Mouse (Mus musculus) left cerebral cortex, adult 8-10 months (tissue): Measurements from ENCODE around the gene Sec13. TPM values are rescaled to one million over a fixed set of nuclear protein-coding genes. Genes with fewer than 3 reads are reported as not detected.

Experiments
- DNase-seq, 2 experiments: peaks; one replicate each; pipeline ENCODE4 v3.0.0; 2022; ENCODE audit warnings: low spot score in 2 of 2
- total RNA-seq, 4 experiments: library from RNA; stranded (reverse); gene quantifications; 2 replicates each; pipeline ENCODE4 v1.2.4; 2022

Gene Sec13
- total RNA-seq, 4 experiments from 2014 or later: 62.3 to 72.8 (median 68.6) TPM

DNA sequence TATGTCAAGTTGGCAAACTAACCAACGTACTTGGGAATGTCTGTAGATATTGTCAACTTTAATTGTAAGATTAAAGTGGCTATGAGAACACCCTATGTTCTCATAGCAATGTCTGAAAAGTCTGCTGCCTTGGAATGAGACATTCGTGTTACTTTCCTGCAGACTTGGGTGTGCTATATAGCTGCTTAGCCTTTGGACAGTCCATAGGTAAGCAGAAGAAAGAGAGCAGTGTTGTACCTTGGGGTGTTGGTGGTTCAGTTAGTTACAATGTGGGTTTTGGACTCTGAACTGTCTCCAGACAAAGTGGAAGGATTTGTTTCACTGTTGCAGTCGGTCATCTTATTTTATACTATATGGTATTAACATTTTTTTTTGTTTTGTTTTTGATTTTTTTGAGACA lies 27.8 kb downstream of the Sec13 start:
- no peak for DNase-seq

- no peak for DNase-seq
These were observed 43.0 kb downstream of the Sec13 start for GRCm38 (mm10) chr6:113697222-113698205.

DNA sequence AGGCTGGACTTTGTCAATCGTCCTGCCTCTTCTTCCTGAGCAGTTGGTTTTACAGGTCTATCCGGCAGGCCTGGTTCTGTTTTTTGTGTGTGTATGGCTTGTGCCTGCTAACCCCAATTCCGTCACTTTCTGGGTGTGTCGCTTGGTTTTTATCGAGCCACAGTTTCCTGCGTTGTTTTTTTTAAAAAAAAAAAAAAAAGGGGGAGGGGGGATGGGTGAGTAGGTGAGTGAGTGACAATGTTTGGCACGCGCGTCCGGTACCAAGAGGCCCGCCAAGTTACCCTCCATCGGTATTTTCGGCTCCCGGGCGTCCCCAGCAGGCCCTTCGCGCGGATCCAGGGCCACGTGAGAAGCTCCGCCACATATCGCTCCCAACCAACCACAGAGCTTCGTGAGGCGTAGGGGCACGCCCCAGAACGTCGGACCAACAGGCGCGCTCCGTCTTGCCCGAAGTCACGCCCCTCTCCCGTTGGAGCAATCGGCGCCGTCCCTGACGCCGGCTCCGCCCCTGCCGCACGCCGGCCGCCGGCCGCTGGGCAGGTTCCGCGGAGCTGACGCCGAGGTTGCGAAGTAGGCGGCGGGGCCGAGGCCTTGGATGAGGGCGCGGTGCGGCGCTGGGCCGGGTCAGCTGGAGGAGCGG lies 43.8 kb downstream of the Sec13 start, which contains the start of gene Tatdn2:
TSS of gene Tatdn2 (plus strand) at position 469 of the 640 bp plus-strand sequence.
- peak; percentile 86 to 97 for DNase-seq

DNA sequence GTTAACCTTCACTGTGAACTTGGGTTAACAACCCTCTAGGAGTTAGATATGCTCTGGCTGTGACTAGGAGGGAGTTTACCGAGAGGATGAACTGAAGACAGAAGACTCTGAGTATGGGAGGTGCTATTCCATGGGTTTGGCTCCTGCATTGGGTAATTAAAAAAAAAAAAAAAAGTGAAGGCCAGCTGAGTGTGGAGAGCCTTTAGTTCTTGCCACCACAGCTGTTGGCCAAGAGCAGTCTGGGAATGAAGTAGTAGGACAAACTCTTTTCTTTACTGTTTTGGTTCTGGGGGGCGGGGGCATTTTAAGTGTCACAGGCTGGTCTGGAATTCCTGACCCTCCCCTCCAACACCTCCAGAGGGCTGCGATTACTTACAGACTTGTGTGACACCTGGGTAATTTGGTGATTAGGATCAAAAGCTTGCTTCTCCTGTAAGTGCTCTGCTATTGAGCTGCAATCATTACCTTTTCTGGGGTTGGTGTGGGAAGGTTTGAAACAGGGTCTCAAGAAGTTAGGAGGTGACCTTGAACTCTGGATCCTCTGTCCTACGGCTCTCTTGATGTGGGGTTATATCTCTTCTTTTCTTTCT lies 44.7 kb downstream of the Sec13 start:
- DNase-seq: no peak

DNA sequence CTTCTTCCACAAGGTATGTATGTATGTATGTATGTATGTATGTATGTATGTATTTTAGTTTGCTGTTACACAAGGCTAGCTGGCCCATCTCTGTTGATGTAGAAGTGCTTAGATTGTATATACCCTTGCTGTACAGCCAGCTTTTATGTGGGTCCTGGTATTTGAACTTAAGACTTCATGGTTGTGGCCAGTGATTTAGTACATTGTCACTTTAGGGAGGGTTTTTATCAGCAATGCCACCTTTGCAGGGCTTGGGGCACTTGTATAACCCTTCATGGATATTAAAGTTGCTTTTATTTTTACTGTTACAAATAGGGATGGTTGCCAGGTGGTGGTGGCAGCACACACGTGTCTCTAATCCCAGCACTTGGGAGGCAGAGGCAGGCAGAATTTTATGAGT lies 45.3 kb downstream of the Sec13 start:
- no peak for DNase-seq

DNA sequence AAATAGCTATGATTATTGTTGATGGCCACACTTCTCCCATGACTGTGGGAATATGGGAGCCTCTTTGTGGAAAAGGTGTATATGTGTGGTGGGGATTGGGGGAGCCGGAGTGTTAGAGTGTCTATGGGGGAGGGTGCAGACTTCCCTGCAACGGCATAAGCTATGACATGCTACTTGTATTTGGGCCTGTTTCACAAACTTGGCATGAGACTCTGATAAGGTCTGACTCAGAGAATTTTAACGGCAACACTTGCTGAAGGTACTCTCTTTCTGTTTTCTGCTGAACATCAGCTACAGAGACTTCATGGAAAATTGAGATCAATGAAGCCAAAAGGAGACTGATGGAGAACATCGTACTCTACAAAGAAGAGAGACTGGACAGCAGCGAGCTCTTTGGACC lies 47.2 kb downstream of the Sec13 start:
- DNase-seq: no peak

DNA sequence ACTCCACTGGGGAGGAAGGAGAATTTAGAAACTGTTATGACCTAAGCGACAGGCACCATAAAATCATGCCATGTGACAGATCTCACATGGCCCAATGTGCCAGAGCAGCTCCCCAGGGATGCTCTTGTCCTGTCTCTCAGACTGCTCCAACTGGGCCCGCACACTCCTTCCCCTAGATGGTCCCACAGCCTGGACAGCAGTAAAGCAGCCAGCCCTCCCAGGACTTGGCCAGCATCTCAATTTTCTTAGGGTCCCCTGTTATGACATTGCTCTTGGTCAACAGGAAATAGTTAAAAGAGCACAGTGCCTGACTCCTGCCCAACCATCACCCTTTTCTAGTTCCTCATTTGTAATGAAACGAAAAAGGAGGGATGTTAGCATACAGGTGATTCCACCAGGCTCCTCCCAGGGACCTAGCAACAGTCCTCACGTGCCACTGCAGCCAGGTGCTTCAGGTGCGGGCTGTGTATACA lies 47.8 kb downstream of the Sec13 start:
- DNase-seq: no peak

GRCm38 (mm10) chr6:113691084-113691462 lies 49.5 kb downstream of the Sec13 start:
- no peak for DNase-seq

DNA sequence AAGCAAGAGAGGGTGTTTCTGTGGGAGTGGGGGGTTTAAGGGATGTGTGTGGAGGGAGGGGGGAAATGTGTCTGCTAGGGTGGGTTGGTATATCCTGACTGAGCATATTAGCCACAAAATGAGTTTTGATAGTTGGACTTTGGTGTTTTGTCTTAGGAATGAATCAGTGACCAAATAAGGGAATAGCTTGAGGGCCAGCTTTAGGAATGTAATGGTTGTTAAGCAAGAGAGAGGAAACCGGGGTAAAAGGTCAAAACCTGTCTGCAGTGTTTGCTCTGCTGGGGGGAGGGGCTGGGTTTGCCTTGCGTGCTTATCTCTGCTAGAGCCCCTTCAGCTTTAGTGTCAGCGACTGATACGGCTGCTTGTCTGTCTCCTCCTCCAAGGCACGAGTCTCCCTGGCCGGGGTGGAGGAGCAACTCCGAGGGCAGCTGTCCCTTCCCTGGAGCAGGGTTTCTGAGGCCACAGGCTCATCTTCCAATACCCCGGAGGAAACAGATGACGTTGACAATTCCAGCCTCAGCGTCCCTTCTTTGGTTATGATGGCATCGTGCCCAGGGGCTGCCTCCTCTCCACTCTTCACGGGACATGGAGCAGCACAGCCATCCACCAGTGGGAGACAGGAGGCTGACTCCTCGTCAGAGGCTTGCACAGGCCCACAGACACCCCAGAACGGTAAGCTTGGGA lies 50.0 kb downstream of the Sec13 start:
- DNase-seq: no peak

GRCm38 (mm10) chr6:113690008-113690399 lies 50.5 kb downstream of the Sec13 start:
- DNase-seq: no peak

GRCm38 (mm10) chr6:113686551-113687125 lies 53.9 kb downstream of the Sec13 start:
- no peak for DNase-seq

- no peak for DNase-seq
These were observed 57.3 kb downstream of the Sec13 start for GRCm38 (mm10) chr6:113683081-113683825.

GRCm38 (mm10) chr6:113681271-113681670 lies 59.3 kb downstream of the Sec13 start:
- peak; percentile 47 to 72 for DNase-seq

GRCm38 (mm10) chr6:113679993-113680566 lies 60.5 kb downstream of the Sec13 start:
- DNase-seq: no peak

DNA sequence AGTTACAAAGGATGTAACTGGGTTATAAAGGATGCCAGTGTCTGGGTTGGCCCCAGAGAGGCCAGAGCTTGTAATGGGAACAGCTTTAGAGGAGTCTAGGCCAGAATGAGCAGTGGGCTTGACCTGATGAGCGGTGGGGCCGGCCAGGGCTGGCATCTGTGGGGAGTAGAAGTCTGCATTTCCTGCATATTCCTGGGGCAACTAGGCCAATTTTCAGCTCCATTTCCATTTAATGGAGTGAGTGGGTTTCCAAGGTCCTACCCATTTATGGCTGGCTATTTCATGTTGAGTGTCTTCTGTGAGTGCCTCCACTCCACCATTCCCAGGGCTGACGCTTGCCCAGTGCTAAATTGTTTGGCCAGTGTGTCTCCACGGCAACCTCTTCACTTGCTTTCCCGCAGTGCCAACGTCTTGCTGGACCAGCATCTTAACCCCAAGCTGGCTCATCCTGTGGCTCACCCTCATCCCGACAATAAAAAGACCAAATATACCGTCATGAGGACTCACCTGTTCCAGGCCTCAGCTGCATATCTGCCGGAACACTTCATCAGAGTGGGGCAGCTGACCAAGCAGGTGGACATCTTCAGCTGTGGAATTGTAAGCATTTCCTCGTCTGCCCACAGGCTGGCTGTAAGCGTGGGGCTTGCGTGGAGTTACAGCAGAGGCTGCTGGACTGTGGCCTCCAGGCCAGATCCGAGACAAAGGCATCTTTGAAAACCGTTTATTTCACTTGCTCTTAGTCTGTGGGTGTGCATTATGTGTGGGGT lies 62.1 kb downstream of the Sec13 start:
- no peak for DNase-seq
